Mouse (Mus musculus) frontal cortex, postnatal 10 days (tissue): ENCODE measurements at regions not wholly inside any gene's neighbourhood (a gene's known extent, or its start where the extent isn't known, plus 50 kb on each side); places are given as distances from the start of the nearest gene placed in this dataset.
A peak's percentile ranks its signal among the peaks of the same experiment; 100 is the strongest.

ENCODE experiments used
- DNase-seq, 2 experiments: peaks; one replicate each; pipeline ENCODE4 v3.0.0; 2022; ENCODE audit warnings: low spot score in 2 of 2, mixed read lengths in 1 of 2

DNA sequence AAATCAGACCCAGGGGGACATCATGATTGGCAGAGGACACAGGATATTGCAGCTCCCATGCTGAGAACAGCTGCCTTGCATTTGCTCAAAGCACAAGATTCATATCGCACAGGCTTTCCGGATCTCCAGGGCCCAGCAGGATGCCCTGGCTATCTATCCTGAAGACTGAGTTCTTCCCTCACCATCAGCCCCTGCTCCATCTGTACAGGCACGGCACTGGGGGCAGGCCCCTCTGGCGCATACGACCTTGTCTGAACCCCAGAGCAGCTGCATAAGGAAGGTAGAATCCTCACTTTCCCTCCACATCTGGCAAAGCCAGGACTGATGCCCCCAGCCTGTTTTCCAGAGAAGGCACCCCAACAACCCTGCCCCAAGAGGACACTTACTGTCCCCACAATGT, 266.8 kb downstream of the Tns1 start:
- no peak for DNase-seq

DNA sequence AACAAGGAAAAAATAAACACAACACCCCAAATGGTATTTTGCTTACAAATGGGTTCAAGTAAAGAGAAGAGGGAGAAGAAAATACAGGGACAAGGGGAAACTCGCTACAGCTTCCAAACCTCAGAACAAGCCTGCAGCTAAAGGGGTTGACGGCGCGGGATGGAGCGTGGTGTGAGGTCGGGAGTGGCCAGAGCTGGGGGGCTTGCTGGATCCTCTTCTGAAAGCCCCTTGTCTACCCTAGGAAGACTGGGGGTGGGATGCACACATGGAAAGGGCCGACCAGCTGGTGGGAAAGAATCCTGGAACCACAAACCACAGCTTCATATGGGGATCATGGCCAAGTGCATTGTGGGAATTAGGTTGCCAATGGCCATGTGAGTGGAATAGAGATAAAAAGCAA, 267.4 kb downstream of the Tns1 start:
- DNase-seq, result no peak

DNA sequence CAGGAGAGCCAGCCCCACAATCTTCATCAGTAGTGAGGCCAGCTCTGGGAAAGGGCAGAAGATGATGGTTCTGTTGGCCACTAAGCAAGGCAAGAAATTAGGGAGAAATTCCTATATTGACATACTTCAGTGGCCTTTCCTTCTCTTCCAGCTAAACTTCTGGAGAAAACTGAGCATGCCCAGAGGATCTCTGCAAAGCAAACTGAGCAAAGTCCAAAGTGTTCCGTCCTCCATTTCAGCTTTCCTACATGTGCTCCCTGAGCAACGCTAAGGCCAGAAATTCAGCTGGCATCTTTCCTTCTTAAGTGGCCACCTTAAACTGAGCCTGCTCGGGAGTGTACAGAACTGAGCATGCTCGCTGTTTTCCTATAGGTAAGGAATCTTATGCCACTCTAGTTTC, 268.9 kb downstream of the Tns1 start:
- DNase-seq, result no peak

DNA sequence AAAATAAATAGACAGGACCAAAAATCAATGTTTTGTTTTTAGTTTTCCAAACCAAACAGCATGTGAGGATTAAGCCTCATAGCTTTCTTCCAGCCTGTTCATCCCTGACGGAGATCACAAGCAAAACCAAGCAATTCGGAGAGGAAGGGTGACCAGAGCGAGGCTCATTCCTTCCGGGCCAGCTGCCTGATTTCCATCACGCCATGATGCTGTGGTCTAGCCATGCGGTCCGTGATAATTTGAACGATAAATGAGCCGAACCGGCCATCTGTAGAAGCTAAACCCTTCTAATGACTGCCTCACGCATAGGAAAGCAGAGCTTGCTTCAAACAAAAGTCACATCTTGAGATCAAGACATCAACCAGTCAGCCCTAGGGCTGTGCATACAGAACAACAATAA, 270.4 kb downstream of the Tns1 start:
- DNase-seq, result no peak

DNA sequence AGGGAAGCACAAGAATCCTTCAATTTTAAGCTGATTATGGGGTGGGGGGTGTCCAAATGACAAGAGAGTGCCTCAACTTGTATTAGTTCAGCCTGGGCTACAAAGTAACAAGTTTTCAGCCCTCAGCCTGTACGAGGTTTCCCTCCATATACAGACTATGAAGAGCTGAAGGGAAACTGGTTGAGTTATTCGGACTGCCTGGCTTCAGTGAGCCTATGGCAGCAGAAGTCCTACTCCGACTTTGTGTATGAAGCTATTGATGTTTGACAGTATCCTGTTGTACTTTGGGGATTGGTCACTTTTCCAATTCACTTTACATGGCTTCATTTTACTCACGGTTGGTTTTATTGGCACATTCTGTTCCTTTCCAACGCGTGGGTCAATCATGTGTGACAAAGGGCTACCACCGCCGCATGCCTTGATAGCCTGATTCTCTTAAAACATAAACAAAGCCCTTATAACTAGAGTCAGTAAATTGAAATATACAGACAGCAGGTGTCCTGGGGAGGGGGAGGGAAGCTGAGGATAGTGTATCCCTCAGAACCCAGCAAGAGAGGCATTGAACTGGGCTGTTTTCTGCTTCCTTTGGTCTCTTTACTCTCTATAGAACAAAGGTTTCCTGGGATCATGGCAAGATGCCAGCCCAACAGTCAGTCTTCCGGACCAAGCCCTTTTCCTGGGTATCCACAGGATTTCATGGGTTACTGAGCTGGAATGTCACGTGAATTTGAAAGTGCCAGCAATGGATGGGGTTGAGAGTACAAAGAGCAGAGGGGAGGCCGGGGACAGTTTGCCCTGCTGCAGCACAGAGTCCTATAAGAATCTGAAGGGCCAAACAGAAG, 273.9 kb downstream of the Tns1 start:
- DNase-seq, result no peak

DNA sequence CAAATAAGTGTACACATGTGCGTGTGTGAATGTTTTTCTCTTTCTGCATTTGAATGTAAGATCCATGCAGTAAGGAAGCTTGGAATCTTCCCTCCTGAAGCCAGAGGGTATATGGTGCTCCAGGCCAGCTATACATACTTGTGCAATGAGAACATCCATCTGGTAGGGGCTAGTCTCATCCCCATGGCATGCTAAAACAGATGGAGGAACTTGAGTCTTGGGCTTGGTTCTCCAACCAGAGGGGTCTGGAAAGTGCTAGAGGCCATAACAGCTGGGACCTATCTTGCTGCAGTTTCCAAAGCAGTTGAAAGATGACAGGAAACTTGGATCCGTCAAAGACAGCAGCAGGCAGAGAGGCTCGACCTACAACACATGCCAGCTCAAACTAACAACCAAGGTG, 275.9 kb downstream of the Tns1 start:
- DNase-seq, result no peak

DNA sequence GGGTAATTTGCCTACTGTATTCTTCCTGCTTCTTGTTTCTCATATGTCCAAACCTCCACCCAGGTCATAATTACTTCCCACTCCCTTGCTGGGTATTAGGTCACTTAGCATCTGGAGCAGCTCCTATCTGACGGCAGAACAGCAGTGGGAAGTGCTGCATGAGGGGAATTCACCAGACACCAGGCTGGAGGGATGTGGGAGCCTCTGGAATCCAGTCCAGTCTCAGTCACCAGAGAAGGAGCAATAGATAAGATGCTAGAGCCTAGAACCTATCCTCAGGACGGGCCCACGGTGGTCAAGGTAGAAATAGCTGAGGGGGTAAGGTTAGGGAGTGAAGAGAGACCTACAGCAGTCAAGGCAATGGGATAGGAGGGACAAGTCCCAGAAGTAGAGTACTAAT, 277.1 kb downstream of the Tns1 start:
- no peak for DNase-seq

DNA sequence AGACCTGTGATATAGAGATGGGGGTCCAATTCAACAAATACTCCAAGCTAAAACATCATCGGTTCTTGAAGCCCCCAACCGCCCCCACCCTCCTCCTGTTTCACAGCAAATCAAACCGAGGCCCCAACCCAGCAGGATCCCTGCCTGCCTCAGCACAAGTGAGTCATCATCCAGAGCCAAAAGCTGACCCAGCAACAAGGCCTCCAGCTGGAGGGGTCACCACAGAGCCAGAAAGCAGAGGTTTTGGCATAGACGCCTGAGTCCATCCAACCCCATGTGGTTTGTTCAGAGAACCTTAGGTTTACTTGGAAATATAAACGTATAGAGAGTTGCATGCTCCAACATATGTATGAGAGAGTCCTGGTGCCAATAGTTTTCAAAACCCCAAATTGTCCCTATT, 279.1 kb downstream of the Tns1 start:
- no peak for DNase-seq

DNA sequence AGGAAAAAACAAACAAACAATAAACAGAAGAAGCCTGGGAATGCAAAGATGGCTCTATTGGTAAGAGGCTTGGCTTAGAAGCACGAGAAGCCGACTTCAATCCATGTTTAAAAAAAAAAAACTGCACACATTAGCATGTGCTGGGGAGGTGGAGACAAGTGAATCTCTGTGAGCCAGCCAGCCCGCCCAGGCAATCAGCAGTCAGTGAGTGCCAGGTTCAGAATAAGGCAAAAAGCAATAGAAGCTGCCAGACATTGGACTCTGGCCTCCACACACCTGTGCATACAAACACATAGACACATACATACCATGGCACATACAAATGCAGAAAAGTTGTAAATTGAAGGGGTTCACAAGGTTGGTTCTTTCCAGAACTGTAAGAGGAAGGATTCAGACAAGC, 279.7 kb downstream of the Tns1 start:
- no peak for DNase-seq

DNA sequence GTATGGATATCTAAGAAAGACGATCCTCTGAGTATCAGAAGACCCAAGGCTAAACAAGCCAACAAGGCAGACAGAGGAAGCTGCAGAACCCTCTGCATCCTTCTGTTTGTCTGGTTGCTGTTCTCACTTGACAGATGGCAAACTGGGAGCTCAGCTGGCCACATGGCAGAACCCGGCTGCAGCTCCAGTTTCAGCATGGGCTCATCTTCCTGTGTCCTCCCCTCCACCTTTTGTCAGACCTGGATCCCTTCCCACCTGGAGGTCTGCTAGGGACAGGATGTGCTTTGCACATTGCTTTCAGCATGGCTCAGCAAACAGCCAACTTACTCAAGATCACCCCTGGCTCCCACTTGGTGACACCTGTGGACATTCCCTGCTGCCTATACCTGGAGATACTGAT, 284.9 kb downstream of the Tns1 start:
- no peak for DNase-seq

DNA sequence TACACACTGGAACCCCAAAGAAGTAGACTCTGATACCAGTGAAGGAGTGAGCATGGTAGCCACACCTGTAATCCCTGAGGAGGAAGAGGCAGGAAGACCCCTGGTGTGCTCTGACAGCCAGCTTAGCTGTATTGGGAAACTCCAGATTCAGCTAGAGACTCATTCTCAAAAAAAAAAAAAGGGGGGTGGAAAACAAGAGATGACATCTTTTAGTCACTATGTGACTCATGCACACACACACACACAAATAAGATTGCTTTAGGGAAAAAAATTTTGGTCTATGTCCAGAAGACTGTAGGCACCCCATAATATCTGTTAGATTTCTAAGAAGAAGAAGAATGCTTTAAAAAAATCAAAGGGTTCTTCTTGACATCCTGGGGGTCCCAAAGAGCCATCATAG, 287.6 kb downstream of the Tns1 start:
- DNase-seq, result no peak

DNA sequence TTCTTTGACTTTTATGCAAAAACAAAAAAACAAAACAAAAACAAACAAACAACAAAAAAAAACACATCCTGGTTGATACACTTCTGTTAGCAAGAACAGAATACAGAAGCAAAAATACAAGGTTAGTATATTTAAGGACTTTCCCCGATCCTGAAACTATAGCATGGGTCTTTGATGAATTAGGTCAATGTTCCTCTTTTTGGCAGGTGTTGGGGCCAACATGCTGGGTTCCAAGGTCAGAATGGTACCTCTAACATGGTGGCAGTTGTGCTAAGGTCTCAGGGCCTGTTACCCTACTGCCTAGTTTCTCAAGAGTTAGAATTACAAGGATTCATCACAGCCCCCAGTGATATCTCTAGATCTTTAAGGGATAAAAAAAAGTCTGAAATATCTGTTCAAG, 289.7 kb downstream of the Tns1 start:
- DNase-seq, result no peak

DNA sequence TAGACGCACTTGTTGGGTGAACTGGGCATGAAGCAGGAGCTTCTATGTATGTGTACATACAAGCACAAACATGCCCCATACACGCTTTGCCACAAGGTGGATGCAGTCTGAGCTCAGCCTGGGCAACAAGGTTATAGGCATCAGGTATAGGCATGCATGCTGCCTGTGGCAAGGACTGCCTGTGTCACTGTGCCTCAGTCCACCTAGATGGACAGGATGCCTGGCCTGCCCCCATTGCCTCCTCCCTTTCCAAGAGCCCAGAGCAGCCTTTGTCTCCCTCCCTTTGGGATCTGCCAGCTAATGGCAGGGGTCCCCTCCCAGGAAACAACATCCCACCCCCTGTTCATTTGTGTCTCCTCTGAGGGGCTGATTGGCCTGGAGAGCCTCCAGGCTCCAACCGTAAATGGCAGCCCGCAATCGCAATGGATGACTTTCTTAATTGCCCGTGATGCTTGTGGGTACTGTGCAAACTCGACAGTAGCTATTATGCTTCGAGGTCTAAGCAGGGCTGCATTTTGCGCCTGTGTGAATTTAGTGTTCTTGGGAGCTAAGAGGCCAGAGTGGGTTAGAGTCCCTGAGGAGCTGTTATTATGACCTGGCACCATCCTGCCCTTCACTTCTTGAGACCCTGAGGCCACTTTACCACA, 293.6 kb downstream of the Tns1 start:
- peak in 1 of 2 experiments; percentile 16 for DNase-seq

DNA sequence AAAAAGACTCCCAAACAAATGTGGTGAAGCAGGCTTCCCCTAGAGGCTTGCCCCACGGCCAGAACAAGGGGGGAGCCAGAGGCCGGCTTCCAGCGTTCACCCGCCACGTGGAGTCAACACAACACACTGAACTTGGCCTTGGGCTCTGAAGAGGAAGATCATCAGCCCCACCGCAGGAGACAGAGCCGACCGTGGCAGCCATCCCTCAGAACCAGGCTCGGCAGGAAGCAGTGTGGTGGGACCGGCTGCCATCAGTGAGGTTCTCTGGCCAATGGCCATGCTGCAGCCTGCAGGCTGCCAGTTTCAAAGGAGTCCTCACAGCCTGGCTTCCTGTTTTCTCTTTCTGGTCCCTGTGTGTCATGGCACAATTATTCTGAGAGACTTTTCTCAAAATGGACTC, 295.3 kb downstream of the Tns1 start:
- DNase-seq, result peak in 1 of 2 experiments; percentile 38

DNA sequence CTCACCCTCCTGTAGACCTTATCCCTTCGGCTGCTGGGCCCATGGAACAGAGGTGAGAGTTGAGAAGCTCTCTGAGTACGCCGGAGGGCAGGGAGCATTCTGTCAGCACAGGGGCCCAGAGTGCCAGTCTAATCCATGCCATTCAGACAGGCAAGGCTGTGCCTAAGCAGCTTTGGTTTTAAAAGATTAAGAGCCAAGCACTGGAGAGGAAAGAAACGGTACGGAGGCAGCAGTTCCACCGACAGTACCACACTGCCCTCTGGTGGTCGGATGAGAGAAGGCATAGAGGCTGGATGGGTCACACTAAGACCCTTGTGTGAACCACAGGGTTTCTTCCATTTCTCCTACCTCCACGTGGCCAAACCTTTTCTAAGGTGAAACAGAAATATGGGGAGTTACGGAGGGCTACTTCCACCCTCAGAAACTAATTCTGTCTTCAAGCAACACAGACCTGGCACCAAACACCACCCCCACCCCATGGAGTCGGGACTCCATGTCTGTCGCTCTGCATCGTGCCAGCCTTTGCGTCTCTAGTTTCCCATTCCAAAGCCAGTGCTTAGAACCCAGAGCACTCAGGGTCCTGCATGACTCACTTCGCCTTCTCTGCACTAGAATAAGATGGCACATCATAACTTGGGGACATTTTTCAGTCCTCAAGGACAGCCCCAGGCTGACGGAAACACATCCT, 297.9 kb downstream of the Tns1 start:
- peak; percentile 51 to 88 for DNase-seq

DNA sequence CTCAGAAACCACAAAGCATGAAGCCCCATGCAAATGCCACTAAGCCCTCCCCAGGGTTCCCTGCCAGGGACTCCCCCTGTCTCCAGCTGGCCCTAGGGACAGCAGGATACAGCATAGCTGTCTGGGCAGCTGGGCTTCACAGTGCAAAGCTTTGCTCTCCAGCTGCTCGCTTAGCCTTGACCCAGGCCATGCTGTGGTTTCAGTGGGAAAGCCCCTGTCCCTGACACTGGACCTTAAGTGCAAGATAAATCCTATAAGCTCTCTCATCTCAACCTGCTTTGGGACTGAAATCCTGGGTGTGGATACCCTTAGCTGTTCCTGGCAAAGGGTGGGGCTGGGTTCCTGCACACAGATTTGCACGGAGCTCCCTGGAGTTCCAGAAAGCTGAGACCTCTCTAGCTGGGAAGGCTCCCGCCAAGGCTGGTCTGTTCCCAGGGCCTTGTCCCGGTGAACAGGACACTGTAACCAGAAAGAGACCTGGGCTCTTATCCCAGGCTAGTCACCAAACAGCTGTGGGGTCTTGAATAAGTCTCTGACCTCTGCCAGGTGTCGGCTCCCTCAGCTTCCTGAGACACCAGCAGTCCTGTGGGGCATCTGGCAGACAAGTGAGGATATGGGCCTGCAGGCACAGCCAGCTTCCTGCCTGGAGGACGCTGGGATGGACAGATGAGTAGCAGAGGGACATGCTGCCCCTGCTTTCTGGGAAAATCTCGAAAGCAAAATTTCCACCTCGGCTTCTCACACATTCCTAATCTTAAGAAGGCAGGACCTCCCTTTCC, 299.7 kb downstream of the Tns1 start:
- DNase-seq, result no peak

DNA sequence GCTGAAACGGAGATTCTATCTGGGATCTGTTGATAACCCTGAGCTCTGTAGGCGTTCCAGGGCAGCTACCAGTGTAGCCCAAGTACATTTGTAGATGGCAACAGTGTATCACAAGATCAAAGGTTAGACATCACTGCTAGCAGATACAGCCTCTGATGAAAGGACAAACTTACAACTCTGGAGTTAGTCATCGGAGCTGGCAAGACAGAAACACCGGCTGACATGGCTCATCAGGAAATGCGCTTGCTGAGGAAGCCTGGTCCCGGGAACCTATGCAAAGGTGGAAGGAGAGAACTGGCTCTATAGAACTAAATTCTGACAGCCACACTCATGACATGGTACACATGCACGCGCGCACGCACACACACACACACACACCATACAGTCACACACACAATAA, 300.5 kb downstream of the Tns1 start:
- DNase-seq, result no peak

DNA sequence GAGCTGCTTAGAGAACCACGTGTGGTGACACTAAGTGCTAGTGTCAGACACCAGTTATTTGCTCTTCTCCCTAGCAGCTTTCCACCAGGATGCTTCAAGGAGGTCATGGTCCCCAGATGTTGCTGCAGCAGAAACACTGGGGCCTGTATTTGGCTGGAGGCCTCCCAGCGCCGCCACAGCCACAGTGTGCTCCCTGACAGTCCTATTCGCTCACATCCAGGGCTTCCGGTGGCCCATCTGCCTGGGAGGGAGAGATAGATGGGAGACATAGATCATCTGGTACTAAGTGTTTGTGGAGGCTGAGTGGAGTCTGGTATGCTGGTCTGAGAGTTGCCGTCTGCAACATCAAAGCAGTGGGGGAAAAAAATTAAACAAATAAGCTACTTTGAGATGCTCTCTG, 301.6 kb downstream of the Tns1 start:
- no peak for DNase-seq

DNA sequence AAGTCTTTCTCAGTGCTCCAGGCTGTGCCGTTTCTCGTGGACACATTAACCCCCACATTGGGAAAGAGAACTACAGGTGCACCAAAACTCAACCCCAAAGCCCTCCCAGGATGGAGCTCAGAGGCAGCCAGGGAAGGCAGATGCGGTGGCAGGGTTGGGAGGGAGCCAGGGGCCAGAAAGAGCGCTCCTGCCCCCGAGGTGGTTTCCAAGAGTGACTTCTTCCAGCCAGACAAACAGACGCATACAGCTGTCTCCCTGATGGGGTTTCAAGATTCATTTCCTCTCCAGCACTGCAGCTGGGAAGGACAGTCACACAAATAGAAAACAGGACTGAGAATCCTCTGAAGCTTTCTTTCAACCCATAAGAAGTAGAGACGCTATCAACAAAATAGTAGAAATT, 303.5 kb downstream of the Tns1 start:
- no peak for DNase-seq

DNA sequence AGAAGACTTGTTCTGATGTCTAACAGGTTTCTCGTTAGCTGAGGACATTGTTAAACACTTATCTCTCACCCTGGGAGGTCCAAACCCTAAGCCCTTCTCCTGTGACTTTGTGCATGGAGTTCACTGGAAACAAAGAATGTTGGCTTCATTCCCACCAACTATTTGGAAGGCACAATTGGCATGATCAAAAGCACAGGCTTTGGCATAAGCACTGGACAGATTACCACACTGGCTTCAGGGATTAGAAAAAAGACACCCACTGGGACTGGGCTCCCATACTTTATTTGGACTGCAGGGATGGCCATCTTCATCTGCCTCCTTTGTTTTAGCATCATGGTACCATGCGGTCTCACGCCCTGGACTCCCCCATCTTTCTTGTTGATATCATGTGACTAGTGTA, 317.0 kb downstream of the Tns1 start:
- no peak for DNase-seq

DNA sequence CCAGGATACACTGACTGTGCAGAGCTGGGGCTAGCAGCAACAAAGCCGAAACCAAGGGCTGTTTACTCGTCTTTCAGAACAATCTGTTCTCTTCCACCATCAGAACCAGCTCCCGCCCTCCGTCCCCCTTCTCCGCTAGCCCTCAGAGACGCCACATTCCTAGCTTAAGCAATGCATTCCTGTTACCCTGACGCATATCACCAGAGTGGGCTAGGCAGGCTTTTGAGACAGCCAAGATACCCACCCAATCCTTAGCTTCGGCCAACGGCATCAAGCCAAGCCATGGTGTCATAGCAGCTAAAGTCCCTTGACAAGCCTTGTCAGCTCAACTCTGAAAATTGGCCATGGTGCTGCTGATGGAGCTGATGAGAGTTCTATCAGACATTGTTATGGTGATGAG, 319.1 kb downstream of the Tns1 start:
- no peak for DNase-seq

DNA sequence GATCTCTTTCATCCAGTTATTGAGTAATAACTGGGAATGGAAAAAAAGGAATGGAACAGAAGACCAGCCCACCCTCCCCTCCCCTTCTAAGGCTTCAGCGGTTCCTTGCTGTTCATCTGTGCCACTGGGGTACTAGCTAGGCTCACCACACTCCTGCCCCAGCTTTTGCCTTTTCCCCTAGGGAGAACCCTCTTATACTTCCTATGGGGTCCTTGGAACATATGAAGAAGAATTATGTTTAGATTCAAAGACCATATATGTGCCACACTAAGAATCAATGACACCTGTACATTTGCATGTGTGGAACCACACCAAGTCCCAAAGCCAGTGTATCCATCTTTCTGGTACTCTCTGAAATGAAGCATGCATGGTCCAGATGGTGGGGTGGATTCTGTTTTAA, 324.3 kb downstream of the Tns1 start:
- no peak for DNase-seq
